Mouse (Mus musculus) urinary bladder, adult 18-20 months (tissue): ENCODE measurements around the gene Spata32.

Experiments
- DNase-seq, 2 experiments: peaks; one replicate each; pipeline ENCODE4 v3.0.0; 2022; ENCODE audit warnings: low spot score in 2 of 2, mixed read lengths in 2 of 2

Spata32 gene

DNA sequence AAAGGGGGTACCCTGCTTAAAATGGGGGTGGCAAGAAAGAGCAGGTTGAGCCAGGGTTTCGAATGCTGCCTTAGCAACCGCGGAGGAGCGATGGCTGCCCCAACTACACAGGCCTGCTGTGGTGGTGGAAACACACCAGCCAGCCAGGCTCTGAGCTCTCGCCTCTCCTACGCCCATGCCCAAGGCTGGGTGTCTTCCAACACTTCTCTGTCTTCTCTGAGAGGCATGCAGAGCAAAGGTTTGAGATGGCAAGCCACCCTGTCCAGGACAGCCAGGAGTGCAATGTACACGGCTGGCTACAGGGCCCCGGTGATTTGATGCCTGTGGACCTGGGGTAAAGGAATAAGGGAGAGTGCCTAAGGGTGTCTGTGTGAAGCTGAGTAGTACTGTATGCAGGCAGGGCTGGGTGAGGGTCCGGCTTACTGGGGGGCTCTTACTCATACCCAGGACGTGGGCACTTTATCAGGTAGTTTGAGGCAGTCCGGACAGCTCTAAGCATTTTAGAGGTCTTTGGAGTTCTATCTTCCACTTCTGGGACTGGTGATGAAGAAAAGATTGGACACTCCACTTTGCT, 44.4 kb downstream of the Spata32 start:
- DNase-seq, result no peak

DNA sequence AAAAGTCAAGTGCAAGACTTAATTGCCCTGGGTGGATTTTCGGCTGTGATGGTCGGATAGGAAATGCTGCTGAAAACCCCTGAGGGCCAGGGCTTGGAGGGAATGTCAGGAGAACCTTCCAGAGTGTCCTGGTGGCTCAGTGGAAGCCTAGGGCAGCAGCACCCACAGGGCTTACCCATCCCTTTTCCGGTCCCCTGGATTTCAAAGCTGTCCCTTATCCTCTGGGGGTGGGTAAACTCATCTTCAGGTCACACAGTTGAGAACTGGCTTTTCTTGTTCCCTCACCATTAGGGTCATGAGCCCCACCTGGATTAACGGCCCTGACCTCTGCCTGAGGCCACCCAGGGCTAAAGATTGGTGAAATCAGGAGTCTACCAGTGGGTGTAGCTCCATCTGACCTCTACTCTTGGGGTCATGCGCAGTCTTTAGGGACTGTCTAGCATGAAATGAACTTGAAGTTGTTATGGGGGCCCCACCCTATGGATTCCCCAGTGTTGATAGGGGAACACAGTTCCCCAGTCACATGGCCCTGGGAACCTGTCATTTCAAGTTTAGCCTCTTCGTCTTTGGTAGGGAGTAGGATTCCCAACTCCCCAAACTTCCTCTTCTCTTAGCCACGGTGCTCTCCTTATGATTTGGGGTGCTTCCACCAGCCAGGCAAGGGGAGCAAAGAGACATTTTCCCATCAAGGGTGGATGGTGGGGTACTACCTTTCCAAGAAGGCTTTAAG, 45.0 kb downstream of the Spata32 start:
- DNase-seq, result no peak

DNA sequence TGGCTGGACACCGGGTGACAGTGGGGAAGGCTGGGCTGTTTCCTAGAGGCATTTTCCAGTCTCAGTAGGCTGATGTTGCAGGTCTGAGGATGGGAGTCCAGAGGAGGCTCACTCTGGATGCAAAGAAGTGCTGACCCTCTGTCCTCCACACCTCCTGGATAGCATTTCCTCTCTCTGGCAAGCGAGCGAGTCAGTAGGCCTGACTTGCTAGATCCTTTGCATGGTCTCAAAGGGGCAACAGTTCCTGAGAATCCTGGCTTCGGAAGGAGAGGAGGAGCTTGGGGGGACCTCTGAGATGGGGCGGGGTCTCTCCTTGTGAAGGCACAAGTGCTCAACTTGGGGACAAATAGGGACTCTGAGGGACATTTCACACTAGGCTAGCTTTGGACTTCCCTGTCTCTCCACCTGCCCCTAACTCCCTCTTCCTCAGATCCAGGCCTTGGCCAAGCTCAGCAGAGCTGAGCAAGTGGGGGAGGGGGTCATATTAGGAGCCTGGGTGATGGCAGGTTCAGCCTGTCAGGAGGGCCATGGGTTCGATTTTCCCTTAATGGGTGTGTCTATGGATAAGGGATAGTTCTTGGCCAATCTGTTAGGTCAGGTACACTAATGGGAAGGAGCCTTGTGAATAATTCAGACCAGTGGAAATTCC, 45.7 kb downstream of the Spata32 start:
- no peak for DNase-seq

DNA sequence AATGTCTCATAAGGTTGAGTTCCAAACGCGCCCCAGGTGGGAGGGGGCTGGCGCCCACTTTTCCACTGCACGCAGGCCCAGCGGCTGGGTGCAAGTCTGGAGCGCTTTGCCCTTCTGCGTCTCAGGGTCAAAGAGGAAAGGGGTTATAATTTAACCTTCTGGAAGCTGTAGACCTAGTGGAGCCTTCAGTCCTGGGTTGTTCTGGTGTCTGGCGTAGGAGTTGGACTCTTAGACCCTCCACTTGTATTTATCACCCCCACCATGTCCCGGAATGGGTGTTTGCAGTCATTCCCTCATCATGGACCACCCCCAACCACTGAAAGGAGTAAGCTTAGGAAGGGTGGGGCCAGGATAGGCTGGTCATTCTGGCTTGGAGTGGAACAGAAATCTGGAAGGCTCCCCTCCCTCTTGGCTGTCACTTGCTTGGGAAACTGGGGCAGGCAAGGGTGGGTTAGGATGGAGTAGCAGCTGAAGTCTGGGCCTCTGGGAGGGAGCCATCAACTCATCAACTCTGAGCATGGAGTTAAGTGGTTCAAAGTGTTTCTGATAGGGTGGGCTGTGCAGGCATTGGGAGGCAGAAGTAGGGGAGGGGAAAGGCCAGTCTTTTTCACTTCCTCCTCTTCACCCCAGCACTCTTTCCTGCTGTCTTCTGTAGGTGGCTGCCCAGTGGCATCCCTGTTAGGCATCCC, 46.4 kb downstream of the Spata32 start:
- no peak for DNase-seq

DNA sequence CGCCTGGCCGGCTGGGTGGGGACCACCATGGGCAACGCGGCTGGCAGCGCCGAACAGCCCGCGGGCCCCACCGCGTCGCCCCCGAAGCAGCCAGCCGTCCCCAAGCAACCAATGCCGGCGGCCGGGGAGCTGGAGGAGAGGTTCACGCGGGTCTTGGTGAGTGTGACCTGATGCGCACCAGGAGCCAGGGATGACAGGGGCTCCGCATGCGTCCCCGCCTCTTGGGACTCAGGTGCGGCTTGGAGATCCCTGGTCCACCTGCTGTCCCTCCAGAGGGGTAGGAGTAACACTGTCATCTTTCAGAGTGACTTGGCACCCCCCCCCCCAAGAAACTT, 47.0 kb downstream of the Spata32 start:
- DNase-seq, result no peak

DNA sequence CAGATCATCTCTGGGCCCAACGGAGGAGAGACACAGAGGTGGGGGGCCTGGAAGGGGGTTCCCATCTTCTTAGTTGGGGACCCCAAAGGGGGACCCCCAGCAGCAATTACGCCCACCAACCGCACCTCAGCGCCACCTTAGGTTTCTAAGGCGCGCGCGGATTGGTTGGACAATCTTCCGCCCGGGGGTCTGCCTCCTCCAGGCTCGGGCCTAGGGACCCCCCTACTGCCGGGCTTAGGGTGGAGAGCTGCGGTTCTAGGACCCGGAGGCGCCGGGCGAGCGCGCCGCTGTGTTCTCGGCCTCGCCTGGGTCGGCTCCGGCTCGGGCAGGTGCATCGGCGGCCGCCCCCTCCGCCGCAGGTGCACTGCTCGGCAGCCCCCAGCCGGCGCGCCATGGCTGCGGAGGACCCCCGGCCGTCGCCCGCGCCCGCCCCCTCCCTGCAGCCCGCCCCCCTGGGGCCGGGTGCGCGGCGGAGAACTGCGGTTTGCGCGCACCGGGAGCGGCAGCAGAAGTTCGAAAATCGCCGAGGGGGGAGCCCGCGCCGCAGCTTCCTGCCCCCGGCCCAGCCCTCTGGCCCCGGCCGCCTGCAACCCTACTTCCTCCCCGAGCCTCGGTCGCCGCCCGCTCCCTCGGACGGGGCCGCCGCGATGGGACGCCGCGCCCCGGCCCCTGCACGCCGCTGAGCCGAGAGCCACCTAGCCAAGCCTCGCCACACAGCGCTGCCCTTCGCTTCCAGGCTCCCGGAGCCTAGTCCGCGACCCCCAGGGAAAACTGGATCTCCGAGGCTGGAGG, 47.5 kb downstream of the Spata32 start, which contains the start of gene Fmnl1:
Gene Fmnl1 (plus strand): TSS at position 614 of the 792 bp plus-strand sequence.
- DNase-seq, result no peak

DNA sequence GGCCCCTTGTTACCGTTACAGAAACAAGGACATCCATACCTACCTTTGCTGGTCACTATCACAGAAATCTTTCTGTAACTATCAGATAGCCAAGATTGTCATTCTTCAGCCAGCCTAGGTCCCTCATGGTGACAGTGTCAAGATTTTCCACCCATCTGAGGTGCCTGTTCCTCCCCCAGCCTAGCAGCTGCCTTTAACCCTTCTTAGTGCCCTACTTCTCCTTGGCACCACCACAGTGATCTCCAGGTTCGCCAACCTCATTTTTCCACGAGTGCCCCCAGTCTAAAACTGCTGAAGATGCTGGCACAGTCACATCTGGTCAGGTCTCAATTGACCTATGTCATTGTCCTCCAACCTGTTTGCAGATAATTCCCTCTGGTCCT, 48.1 kb downstream of the Spata32 start:
- no peak for DNase-seq

DNA sequence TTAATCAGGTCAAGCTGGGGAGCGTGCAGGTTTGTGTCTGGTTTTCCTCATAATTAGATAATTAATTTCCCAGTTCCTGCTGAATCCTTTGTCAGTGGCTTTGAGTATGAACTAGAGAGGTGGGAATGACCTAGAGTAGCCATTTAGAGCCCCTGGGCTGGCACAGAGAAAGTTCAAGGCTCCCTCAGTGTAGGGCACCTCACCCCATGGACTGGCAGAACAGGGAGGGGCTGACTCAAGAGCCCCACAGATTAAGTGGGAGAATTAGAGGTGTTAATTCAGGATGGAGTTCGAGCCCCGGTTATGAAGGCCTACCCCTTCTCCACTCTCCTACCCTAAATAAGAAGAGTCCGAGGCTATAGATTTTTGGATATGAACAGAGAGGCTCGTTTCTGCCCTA, 48.6 kb downstream of the Spata32 start:
- DNase-seq, result no peak

DNA sequence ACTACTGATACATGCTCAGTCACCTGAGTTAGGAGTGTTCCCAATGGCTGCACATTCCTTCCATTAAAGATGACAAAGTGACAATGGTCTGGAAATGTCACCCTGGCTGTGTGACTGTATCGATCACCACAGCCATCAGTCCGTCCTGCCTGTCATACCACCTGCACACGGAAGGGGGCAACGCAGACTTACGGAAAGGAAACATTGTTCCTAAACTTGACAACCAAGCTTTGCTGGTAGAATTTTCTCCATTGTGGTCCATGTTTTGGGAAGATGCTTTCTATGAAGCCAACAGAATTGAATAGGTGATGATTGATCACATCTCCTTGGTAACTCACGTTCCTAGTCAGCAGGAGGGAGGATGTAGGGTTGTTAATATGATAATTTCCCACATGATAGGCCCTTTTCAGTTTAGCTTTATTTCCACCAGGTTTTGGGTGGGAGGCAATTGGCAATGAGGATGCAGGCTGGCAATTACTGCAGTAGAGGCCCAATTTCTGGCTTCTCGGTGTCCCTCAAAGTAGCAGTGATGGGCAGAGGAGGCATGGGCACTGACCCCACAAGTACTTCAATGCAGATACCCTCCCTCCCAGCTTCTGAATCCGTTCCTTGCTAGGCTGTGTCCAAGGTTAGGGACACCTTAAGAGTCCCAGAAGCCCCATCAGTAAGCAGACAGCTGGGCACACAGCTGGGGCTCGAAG, 49.4 kb downstream of the Spata32 start:
- DNase-seq, result peak in 1 of 2 experiments; percentile 68

DNA sequence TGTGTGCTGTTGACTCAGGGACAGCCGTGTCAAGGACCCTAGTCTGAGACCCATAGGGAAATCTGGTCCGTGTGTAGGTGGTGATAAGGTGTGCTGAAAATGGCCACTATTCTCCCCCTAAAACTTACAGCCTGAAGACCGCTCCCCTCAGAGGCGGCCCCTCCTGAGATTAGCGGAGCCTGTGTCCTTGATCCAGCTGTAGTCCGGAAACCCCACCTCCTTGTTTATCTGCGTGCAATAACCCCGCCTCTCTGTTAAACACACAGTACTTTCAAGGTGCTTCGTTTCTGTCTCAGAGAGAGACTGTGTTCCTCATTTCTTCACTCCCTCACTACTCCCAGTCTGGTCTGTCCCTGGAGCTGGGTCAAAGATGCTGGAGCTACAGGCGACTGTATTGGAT, 53.8 kb downstream of the Spata32 start:
- no peak for DNase-seq

DNA sequence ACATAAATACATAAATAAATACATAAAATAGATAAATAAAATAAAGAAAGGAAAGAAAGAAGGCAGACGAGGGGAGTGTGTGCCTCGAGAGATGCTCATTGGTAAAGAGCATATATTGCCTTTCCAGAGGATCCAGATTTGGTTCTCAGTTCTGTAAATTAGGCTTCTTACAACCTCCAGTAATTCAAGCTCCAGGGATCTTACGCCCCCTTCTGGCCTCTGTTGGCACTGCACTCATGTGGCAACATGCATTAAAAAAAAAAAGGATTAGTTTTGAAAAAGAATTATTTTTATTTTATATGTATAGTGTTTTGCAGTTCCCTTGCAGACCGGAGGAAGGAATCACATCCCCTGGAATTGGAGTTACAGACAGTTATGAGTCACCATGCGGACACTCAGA, 56.1 kb downstream of the Spata32 start:
- no peak for DNase-seq

DNA sequence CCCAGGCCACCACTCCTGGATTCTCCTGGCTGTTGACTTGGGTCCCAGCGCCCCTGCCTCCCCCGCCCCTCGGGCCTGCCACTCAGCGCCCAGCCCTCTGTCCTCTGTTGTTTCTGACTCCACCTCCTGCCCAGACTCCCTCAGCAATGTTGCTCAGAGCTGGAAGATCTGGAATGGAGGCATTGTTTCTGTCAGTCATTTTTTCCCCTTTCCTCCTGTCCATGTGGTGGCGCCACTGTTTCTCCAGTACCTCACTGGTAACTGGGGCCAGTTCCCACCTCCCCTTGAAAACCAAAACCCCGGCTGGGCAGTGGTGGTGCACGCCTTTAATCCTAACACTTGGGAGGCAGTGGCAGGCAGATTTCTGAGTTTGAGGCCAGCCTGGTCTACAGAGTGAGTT, 56.8 kb downstream of the Spata32 start:
- DNase-seq, result no peak

DNA sequence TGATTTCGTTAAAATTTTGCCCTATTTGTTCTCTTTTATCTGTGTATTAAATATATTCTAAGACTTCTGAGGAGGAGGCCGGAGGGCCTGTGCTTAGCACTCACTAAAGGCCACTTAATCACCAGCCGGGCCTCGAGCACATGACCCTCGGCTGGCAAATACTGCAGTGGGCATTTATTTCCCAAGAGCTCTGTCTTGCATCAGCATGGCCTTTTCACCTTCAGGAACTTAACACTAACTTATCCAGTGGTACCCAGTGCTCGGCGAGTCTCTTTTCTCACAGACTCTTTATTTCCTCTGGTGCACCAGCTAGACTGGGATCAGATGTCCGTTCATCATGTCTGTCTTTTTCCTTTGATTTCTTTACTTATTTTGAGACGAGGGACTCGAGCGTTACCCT, 57.5 kb downstream of the Spata32 start:
- DNase-seq, result no peak

DNA sequence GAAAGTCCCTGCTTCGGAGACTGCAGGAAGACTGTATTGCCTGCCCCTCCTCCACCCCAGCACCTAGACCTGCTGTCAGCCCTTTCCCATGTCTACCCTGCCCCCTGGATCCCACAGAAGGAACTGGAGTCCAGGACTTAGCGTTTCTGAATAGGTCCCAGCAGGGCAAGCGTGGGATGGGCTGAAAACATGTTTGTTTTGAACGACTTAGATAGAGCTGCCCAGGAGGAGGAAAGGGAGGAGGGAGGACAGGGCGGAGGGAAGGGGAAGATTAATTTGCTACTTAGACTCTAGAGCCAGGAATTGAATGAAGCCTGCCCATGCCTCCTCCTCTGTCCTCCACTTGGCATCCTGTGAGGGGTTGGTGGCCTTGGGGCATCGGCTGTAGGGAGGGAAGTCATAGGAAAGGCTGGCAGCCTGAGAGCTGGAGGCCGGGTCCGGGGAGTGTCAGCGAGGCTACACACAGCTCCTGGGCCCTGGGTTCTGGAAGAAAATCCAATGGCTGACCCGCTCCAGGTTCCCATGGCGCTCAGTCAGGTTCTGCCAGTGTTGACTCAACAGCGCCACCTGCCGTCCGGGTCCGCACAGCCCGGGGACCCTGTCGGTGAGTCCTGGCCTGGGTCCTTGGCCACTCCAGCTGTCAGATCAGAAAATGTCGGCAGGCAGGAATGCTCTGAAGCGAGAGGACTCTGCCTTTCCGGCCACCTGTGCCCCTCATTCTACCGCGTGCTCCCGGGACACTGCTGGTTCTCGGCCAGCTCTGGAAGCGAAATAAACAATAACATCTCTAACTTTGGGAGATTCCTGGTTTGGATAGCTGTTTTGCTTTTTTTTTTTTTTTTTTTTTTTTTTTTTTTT, 59.4 kb downstream of the Spata32 start:
- peak; percentile 91 to 97 for DNase-seq
